Mouse (Mus musculus): ENCODE results near the gene Klk7. TPM values are rescaled to one million over a fixed set of nuclear protein-coding genes. Genes with fewer than 3 reads are reported as not detected.
A peak's percentile ranks its signal among the peaks of the same experiment; 100 is the strongest.

The Klk7 gene
- polyA plus RNA-seq, 1 experiment from 2014 or later = not detected

DNA sequence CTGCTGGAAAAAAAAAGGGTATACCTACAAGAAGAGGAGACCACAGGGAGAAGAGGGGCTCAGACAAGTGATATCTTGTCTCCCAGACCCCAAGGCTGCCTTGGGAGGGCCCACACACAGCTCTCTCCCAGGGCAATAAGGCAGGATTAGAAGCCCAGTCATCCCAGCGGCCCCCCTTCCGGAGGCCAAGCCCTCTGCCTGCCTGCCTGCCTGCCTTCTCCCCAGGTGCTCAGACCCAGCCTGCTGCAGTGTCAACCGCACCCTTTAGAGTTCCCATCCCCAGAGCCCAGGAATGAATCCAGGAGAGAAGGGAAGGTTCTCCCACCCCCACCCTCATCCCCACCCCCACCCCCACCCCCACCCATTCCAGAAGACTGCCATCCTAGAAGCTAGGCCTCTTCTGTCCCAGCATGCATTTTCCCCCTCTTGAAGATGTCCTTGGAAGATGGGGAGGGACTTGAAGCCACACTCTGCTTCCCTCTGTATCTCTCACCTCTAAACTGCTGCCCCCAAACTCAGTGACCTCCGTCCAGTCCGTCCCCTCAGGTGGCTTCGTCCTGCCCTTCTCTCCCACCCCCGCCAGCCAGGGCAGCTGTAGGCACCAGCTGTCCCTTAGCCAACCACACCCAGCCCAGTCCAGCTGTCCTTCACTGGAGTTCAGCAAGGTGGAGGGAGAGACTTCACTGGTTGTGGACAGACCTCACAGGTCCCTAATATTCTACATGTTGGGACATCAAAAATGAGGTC, 35.6 kb upstream of the Klk7 start:
- Histone ChIP-seq H3K4me1 (replicated peaks; ENCODE audit: control insufficient read depth, insufficient read depth, low read length) (no peaks in the 10 kb centered on the region), H3K27ac (ENCODE audit: low read depth, low read length) (no peak overlapping the region), H3K9me3 (ENCODE audit: control insufficient read depth, low read length) (no peaks in the 10 kb centered on the region), H3K4me2 (ENCODE audit: low read depth, low read length, severe bottlenecking) (no peak overlapping the region), H3K27me3 (ENCODE audit: control insufficient read depth, insufficient read depth, low read length) (no peaks in the 10 kb centered on the region), H3K36me3 (ENCODE audit: control insufficient read depth, insufficient read depth, low read length) (no peaks in the 10 kb centered on the region), H3K9ac (ENCODE audit: low read length) (no peak overlapping the region), H3K4me3 (ENCODE audit: low read depth, low read length) (no peak overlapping the region)
- DNase-seq (ENCODE audit: low spot score) = no peak
- no peak for ATAC-seq (replicated peaks; ENCODE audit: low FRiP score)
- 43% methylated on average over 7 of the region's 7 CpGs for WGBS

GRCm38 (mm10) chr7:43776506-43776905, 34.6 kb upstream of the Klk7 start:
- Histone ChIP-seq H3K36me3 (ENCODE audit: control insufficient read depth, insufficient read depth, low read length) (no peaks in the 10 kb centered on the region), H3K27ac (ENCODE audit: low read depth, low read length) (no peak overlapping the region), H3K4me2 (ENCODE audit: low read depth, low read length, severe bottlenecking) (no peak overlapping the region), H3K9me3 (ENCODE audit: control insufficient read depth, low read length) (no peaks in the 10 kb centered on the region), H3K9ac (ENCODE audit: low read length) (no peak overlapping the region), H3K4me1 (replicated peaks; ENCODE audit: control insufficient read depth, insufficient read depth, low read length) (no peaks in the 10 kb centered on the region), H3K4me3 (ENCODE audit: low read depth, low read length) (no peak overlapping the region), H3K27me3 (ENCODE audit: control insufficient read depth, insufficient read depth, low read length) (no peaks in the 10 kb centered on the region)
- ATAC-seq (replicated peaks; ENCODE audit: low FRiP score) (no peak), DNase-seq (ENCODE audit: low spot score) (no peak)
- 86% methylated on average over 5 of the region's 5 CpGs for WGBS

GRCm38 (mm10) chr7:43777423-43777822, 33.7 kb upstream of the Klk7 start:
- no peaks in the 10 kb centered on the region for H3K27me3 ChIP-seq (ENCODE audit: control insufficient read depth, insufficient read depth, low read length)
- no peaks in the 10 kb centered on the region for H3K9me3 ChIP-seq (ENCODE audit: control insufficient read depth, low read length)
- H3K27ac ChIP-seq (ENCODE audit: low read depth, low read length) = no peak overlapping the region
- WGBS = 88% methylated on average over 12 of the region's 12 CpGs
- no peak overlapping the region for H3K4me2 ChIP-seq (ENCODE audit: low read depth, low read length, severe bottlenecking)
- no peak overlapping the region for H3K9ac ChIP-seq (ENCODE audit: low read length)
- no peak for DNase-seq (ENCODE audit: low spot score)
- no peak for ATAC-seq (replicated peaks; ENCODE audit: low FRiP score)
- H3K4me3 ChIP-seq (ENCODE audit: low read depth, low read length) = no peak overlapping the region
- no peaks in the 10 kb centered on the region for H3K4me1 ChIP-seq (replicated peaks; ENCODE audit: control insufficient read depth, insufficient read depth, low read length)
- H3K36me3 ChIP-seq (ENCODE audit: control insufficient read depth, insufficient read depth, low read length) = no peaks in the 10 kb centered on the region

DNA sequence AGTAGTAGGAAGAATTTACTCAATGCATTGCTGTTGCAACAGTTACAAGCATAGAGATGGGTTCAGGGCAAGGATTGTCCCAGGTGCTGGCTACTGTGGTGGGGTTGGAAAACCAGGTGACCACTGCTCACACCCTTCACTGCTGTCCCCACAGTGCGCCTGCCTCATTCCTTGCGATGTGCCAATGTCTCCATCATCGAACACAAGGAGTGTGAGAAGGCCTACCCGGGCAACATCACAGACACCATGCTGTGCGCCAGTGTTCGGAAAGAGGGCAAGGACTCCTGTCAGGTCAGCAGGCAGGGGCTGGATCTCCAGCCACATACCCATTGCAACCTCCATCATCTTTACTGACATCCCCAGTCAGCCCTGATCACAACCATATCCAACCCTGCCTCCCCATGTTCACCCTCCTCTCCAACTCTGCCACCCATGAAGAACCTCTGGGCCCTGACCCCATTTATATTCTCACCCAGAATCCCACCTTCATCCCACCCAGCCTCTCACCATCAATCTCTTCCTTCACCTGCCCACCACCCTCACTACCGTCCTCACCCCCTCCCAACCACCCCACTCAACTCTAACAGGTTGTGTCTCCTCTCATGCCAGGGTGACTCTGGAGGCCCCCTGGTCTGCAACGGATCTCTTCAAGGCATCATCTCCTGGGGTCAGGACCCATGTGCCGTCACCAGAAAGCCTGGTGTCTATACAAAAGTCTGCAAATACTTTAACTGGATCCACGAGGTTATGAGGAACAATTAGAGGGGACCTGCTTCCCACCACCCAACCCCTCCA, 32.7 kb upstream of the Klk7 start:
- Histone ChIP-seq H3K36me3 (ENCODE audit: control insufficient read depth, insufficient read depth, low read length) (no peaks in the 10 kb centered on the region), H3K4me3 (ENCODE audit: low read depth, low read length) (no peak overlapping the region), H3K9me3 (ENCODE audit: control insufficient read depth, low read length) (no peaks in the 10 kb centered on the region), H3K27me3 (ENCODE audit: control insufficient read depth, insufficient read depth, low read length) (no peaks in the 10 kb centered on the region; the same call in 1 of the 2 replicates), H3K9ac (ENCODE audit: low read length) (no peak overlapping the region), H3K27ac (ENCODE audit: low read depth, low read length) (no peak overlapping the region), H3K4me2 (ENCODE audit: low read depth, low read length, severe bottlenecking) (no peak overlapping the region), H3K4me1 (replicated peaks; ENCODE audit: control insufficient read depth, insufficient read depth, low read length) (0 out of 2 replicates have a peak, but pooled peaks cover 2% of the 10 kb centered on the region)
- WGBS = 81% methylated on average over 10 of the region's 10 CpGs
- DNase-seq (ENCODE audit: low spot score) (no peak), ATAC-seq (replicated peaks; ENCODE audit: low FRiP score) (no peak)

- Histone ChIP-seq H3K9me3 (ENCODE audit: control insufficient read depth, low read length) (no peaks in the 10 kb centered on the region), H3K27me3 (ENCODE audit: control insufficient read depth, insufficient read depth, low read length) (no peaks in the 10 kb centered on the region; the same call in 1 of the 2 replicates), H3K4me2 (ENCODE audit: low read depth, low read length, severe bottlenecking) (no peak overlapping the region), H3K4me1 (replicated peaks; ENCODE audit: control insufficient read depth, insufficient read depth, low read length) (0 out of 2 replicates have a peak, but pooled peaks cover 2% of the 10 kb centered on the region), H3K9ac (ENCODE audit: low read length) (no peak overlapping the region), H3K27ac (ENCODE audit: low read depth, low read length) (no peak overlapping the region), H3K4me3 (ENCODE audit: low read depth, low read length) (no peak overlapping the region), H3K36me3 (ENCODE audit: control insufficient read depth, insufficient read depth, low read length) (no peaks in the 10 kb centered on the region)
- WGBS = 78% methylated on average over 6 of the region's 6 CpGs
- DNase-seq (ENCODE audit: low spot score) (no peak), ATAC-seq (replicated peaks; ENCODE audit: low FRiP score) (no peak)
These were observed 30.9 kb upstream of the Klk7 start for GRCm38 (mm10) chr7:43780241-43780640.

- Histone ChIP-seq H3K36me3 (ENCODE audit: control insufficient read depth, insufficient read depth, low read length) (no peaks in the 10 kb centered on the region), H3K9me3 (ENCODE audit: control insufficient read depth, low read length) (no peaks in the 10 kb centered on the region), H3K4me3 (ENCODE audit: low read depth, low read length) (no peak within 1 kb of the TSS), H3K4me2 (ENCODE audit: low read depth, low read length, severe bottlenecking) (no peak within 1 kb of the TSS), H3K9ac (ENCODE audit: low read length) (no peak within 1 kb of the TSS), H3K27ac (ENCODE audit: low read depth, low read length) (no peak within 1 kb of the TSS), H3K27me3 (ENCODE audit: control insufficient read depth, insufficient read depth, low read length) (no peaks in the 10 kb centered on the region; the same call in 1 of the 2 replicates), H3K4me1 (replicated peaks; ENCODE audit: control insufficient read depth, insufficient read depth, low read length) (0 out of 2 replicates have a peak, but pooled peaks cover 2% of the 10 kb centered on the region)
- DNase-seq (ENCODE audit: low spot score) = no peak
- 46% methylated on average over 5 of the region's 5 CpGs for WGBS
- ATAC-seq (replicated peaks; ENCODE audit: low FRiP score) = no peak
These were observed 30.3 kb upstream of the Klk7 start, which contains the start of gene Klk10 for GRCm38 (mm10) chr7:43780746-43781145. TSS of gene Klk10 (plus strand) at chr7:43781035.

GRCm38 (mm10) chr7:43781541-43781940, 29.6 kb upstream of the Klk7 start:
- H3K9ac ChIP-seq (ENCODE audit: low read length) = no peak overlapping the region
- no peaks in the 10 kb centered on the region for H3K9me3 ChIP-seq (ENCODE audit: control insufficient read depth, low read length)
- no peaks in the 10 kb centered on the region; the same call in 1 of the 2 replicates for H3K27me3 ChIP-seq (ENCODE audit: control insufficient read depth, insufficient read depth, low read length)
- no peak for DNase-seq (ENCODE audit: low spot score)
- H3K36me3 ChIP-seq (ENCODE audit: control insufficient read depth, insufficient read depth, low read length) = no peaks in the 10 kb centered on the region
- WGBS = 87% methylated on average over 11 of the region's 11 CpGs
- H3K4me1 ChIP-seq (replicated peaks; ENCODE audit: control insufficient read depth, insufficient read depth, low read length) = 0 out of 2 replicates have a peak, but pooled peaks cover 2% of the 10 kb centered on the region
- ATAC-seq (replicated peaks; ENCODE audit: low FRiP score) = no peak
- H3K27ac ChIP-seq (ENCODE audit: low read depth, low read length) = no peak overlapping the region
- H3K4me3 ChIP-seq (ENCODE audit: low read depth, low read length) = no peak overlapping the region
- H3K4me2 ChIP-seq (ENCODE audit: low read depth, low read length, severe bottlenecking) = no peak overlapping the region

DNA sequence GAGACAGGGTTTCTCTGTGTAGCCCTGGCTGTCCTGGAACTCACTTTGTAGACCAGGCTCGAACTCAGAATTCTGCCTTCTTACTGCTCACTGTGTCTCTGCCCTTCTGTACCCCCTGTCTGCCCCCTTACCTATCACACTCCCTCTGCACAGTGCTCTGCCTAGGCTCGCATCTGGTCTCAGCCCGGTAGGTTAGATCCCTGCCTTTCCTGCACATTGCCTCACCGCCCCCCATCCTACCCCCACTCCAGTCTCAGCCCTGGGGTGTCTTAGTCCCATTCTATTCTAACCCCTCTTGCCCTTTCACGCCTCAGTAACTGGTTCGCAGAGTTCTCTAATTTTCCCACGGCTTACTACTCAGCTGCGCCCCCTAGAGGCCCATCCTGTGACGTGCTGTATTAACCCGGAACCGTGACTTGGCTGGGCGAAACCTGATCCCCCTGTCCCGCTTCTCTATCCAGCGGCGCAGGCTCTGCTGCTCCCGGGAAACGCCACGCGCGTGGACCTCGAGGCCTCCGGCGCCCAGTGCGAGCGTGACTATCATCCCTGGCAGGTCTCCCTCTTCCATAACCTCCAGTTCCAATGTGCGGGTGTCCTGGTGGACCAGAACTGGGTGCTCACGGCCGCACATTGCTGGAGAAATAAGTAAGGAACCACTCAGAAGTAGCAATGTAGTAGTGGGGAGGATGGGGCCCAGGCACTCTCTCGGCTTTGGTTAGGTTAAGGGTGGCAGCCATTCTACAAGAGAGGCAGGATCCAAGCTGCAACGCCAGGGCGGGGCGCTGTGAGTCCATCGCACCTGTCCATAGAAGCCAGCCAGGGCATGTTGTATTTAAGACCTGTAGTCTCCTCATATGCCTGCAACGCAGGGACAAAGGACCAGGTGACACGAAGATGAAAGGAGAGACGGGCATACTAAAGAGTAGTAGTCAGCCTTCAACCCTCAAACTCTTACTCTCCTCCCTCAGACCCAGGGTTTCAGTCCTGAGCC, 28.5 kb upstream of the Klk7 start:
- H3K9me3 ChIP-seq (ENCODE audit: control insufficient read depth, low read length) = no peaks in the 10 kb centered on the region
- DNase-seq (ENCODE audit: low spot score) (peak; percentile 92), ATAC-seq (replicated peaks; ENCODE audit: low FRiP score) (peak; percentile 83)
- H3K4me1 ChIP-seq (replicated peaks; ENCODE audit: control insufficient read depth, insufficient read depth, low read length) = 0 out of 2 replicates have a peak, but pooled peaks cover 2% of the 10 kb centered on the region
- H3K27me3 ChIP-seq (ENCODE audit: control insufficient read depth, insufficient read depth, low read length) = no peaks in the 10 kb centered on the region; the same call in 1 of the 2 replicates
- H3K4me3 ChIP-seq (ENCODE audit: low read depth, low read length) = peak overlapping the region; percentile 22; the same call in 1 of the 2 replicates
- H3K27ac ChIP-seq (ENCODE audit: low read depth, low read length) = no peak overlapping the region
- no peaks in the 10 kb centered on the region for H3K36me3 ChIP-seq (ENCODE audit: control insufficient read depth, insufficient read depth, low read length)
- WGBS = 6% methylated on average over 36 of the region's 36 CpGs
- H3K4me2 ChIP-seq (ENCODE audit: low read depth, low read length, severe bottlenecking) = peak overlapping the region; percentile 60
- H3K9ac ChIP-seq (ENCODE audit: low read length) = peak overlapping the region; percentile 50

Data from forebrain, embryonic 11.5 days (tissue).